Mouse (Mus musculus) small intestine, adult 2 months (tissue): Measurements from ENCODE around the gene Cdh12.

Source experiments
- CTCF ChIP-seq: fragments of 200-500 bp; IDR thresholded peaks from 2 replicates; pipeline ENCODE4 v1.5.1; 2012; ENCODE audit warnings: low read depth, mild to moderate bottlenecking, control low read depth, inconsistent platforms, low read length, moderate library complexity, mixed read lengths; ENCODE audit not compliant: insufficient replicate concordance, insufficient read length; ENCODE audit errors: extremely low read depth
- POLR2A ChIP-seq: fragments of 200-500 bp; IDR thresholded peaks from 2 replicates; pipeline ENCODE4 v1.6.1; 2012; ENCODE audit warnings: low read depth, mild to moderate bottlenecking, control low read depth, inconsistent platforms, low read length, moderate library complexity

GRCm38 (mm10) chr15:21269856-21270255 is 820.8 kb downstream of the Cdh12 start:
- TF ChIP-seq CTCF (no peak), POLR2A (no peak)
